Comparison of ENCODE assay signal across 18 mouse cellular contexts in genomic region chr11:97833352-97833751, GRCm38 (mm10). TPM values are rescaled to one million over a fixed set of nuclear protein-coding genes. Genes with fewer than 3 reads are reported as not detected.
DNase-seq lines count a peak whose midpoint lies in the region; ATAC-seq and TF ChIP-seq lines count a peak whose summit lies in the region.
"Had no signal": no experiment of that assay in that cellular context is flagged by ENCODE, and none has a peak within 500 bp of the region (broad histone marks: within the 10 kb centered on the region; RNA-seq: fewer than 3 reads in every experiment).

No protein-coding gene starts in this region.

- no peak for TF ChIP-seq CTCF in lung, adult 2 months (IDR thresholded peaks at IDR 0.05; ENCODE audit: insufficient read depth, low read length)

- 0 out of 2 replicates have a peak overlapping the region, but pooled peaks have one; percentile 12 for H3K27ac ChIP-seq in hindbrain, embryonic 10.5 days
- H3K27ac ChIP-seq in hindbrain, embryonic 14.5 days = no peak overlapping the region
- H3K27ac ChIP-seq: embryonic facial prominence, embryonic 13.5 days; forebrain, embryonic 12.5 days; heart, embryonic 10.5 days; hindbrain, embryonic 13.5 days; intestine, embryonic 15.5 days had no signal

- peak; percentile 8 for DNase-seq in cerebellum, adult 9-10 months
- DNase-seq in cerebellum, adult 8-10 months = no peak
- DNase-seq in hindbrain, embryonic 10.5 days (ENCODE audit: low spot score) = no peak
- no peak for DNase-seq in hindbrain, embryonic 14.5 days (ENCODE audit: low spot score)
- DNase-seq in lung, postnatal 10 days = peak; percentile 3
- no peak for DNase-seq in lung, adult 2 months
- DNase-seq: adrenal gland, adult 2 months; adrenal gland, postnatal 25 days; cerebellum, postnatal 36 days; gastrocnemius, postnatal 10 days; heart, postnatal 4 days had no signal

- peaks cover 78% of the 10 kb centered on the region for H3K36me3 ChIP-seq in hindbrain, embryonic 10.5 days
- peaks cover 81% of the 10 kb centered on the region for H3K36me3 ChIP-seq in hindbrain, embryonic 14.5 days (replicated peaks; ENCODE audit: control insufficient read depth, insufficient read depth)

- no peaks in the 10 kb centered on the region; the same call in 1 of the 2 replicates for H3K4me1 ChIP-seq in hindbrain, embryonic 10.5 days (replicated peaks)
- H3K4me1 ChIP-seq in hindbrain, embryonic 14.5 days (replicated peaks; ENCODE audit: control insufficient read depth, insufficient read depth, low read length) = no peaks in the 10 kb centered on the region
- peaks cover 6% of the 10 kb centered on the region; the same call in 1 of the 2 replicates for H3K4me1 ChIP-seq in lung, adult 2 months (ENCODE audit: control insufficient read depth, insufficient read depth, low read length)
- H3K4me1 ChIP-seq: embryonic facial prominence, embryonic 13.5 days; forebrain, embryonic 12.5 days; hindbrain, embryonic 13.5 days; intestine, embryonic 15.5 days had no signal

- no peak overlapping the region for H3K9ac ChIP-seq in hindbrain, embryonic 14.5 days
- H3K9ac ChIP-seq: embryonic facial prominence, embryonic 13.5 days; forebrain, embryonic 12.5 days; intestine, embryonic 15.5 days had no signal

- H3K9me3 ChIP-seq in hindbrain, embryonic 10.5 days = no peaks in the 10 kb centered on the region
- no peaks in the 10 kb centered on the region for H3K9me3 ChIP-seq in hindbrain, embryonic 14.5 days (ENCODE audit: control insufficient read depth, low read length)
- H3K9me3 ChIP-seq: embryonic facial prominence, embryonic 13.5 days; forebrain, embryonic 12.5 days; heart, embryonic 10.5 days; hindbrain, embryonic 13.5 days; intestine, embryonic 15.5 days had no signal

- no peak for TF ChIP-seq POLR2A in lung, adult 2 months (IDR thresholded peaks at IDR 0.05; ENCODE audit: borderline replicate concordance, extremely low read depth, low read depth, low read length)

- no peak overlapping the region for H3K4me3 ChIP-seq in hindbrain, embryonic 10.5 days
- H3K4me3 ChIP-seq in hindbrain, embryonic 14.5 days (replicated peaks; ENCODE audit: low read length) = no peak overlapping the region
- H3K4me3 ChIP-seq in lung, adult 2 months (replicated peaks; ENCODE audit: extremely low read depth, low read depth, low read length) = no peak overlapping the region
- H3K4me3 ChIP-seq: embryonic facial prominence, embryonic 13.5 days; forebrain, embryonic 12.5 days; heart, embryonic 10.5 days; hindbrain, embryonic 13.5 days; intestine, embryonic 15.5 days had no signal

- 75% methylated on average over 15 of the region's 15 CpGs for WGBS in hindbrain, embryonic 10.5 days
- 74% methylated on average over 15 of the region's 15 CpGs for WGBS in hindbrain, embryonic 14.5 days
- WGBS in lung, adult 2 months = 70% methylated on average over 15 of the region's 15 CpGs

- no peak for ATAC-seq in hindbrain, embryonic 14.5 days (ENCODE audit: low FRiP score)
- ATAC-seq: forebrain, embryonic 16.5 days; intestine, embryonic 15.5 days had no signal

- no peak overlapping the region for H3K4me2 ChIP-seq in hindbrain, embryonic 14.5 days (replicated peaks)
- H3K4me2 ChIP-seq: embryonic facial prominence, embryonic 13.5 days; forebrain, embryonic 12.5 days; hindbrain, embryonic 13.5 days; intestine, embryonic 15.5 days had no signal

- no peaks in the 10 kb centered on the region for H3K27me3 ChIP-seq in hindbrain, embryonic 10.5 days (ENCODE audit: insufficient read depth, poor library complexity, severe bottlenecking)
- no peaks in the 10 kb centered on the region for H3K27me3 ChIP-seq in hindbrain, embryonic 14.5 days (ENCODE audit: control insufficient read depth, insufficient read depth, low read length)
- H3K27me3 ChIP-seq: embryonic facial prominence, embryonic 13.5 days; forebrain, embryonic 12.5 days; hindbrain, embryonic 13.5 days; intestine, embryonic 15.5 days had no signal

RNA-seq across cellular contexts. Expression of gene B230217C12Rik, which starts 7.2 kb away (rescaled TPM):
- 10.0 and 12.3 TPM in 2 replicates for polyA plus RNA-seq in hindbrain, embryonic 10.5 days (2016; fragmentation: Nextera tagmentation; extraction: Ambion mirVana)
- 38.2 and 38.8 TPM in 2 replicates for polyA plus RNA-seq in hindbrain, embryonic 14.5 days (2014; fragmentation: Nextera tagmentation; extraction: Ambion mirVana)
- 2.8 and 4.5 TPM in 2 replicates for polyA plus RNA-seq in lung, adult 2 months (2012; rRNA removed)

RNA-seq across cellular contexts. Expression of gene Lasp1, which starts 34.6 kb away (rescaled TPM):
- 77.7 and 90.1 TPM in 2 replicates for polyA plus RNA-seq in hindbrain, embryonic 10.5 days (2016; fragmentation: Nextera tagmentation; extraction: Ambion mirVana)
- 110 and 126 TPM in 2 replicates for polyA plus RNA-seq in hindbrain, embryonic 14.5 days (2014; fragmentation: Nextera tagmentation; extraction: Ambion mirVana)
- polyA plus RNA-seq in lung, adult 2 months (2012; rRNA removed) = 120 and 137 TPM in 2 replicates

RNA-seq across cellular contexts. Expression of gene Fbxo47, which starts 50.6 kb away (rescaled TPM):
- 0.73 and 1.0 TPM in 2 replicates for polyA plus RNA-seq in hindbrain, embryonic 10.5 days (2016; fragmentation: Nextera tagmentation; extraction: Ambion mirVana)
- polyA plus RNA-seq in hindbrain, embryonic 14.5 days (2014; fragmentation: Nextera tagmentation; extraction: Ambion mirVana) = 0.37 and 0.72 TPM in 2 replicates
- polyA plus RNA-seq in lung, adult 2 months (2012; rRNA removed) = 0.16 and 0.36 TPM in 2 replicates
- polyA plus RNA-seq: adrenal gland, adult 2 months had no signal

RNA-seq across cellular contexts. Expression of gene Rpl23, which starts 51.1 kb away (rescaled TPM):
- 381 and 439 TPM in 2 replicates for polyA plus RNA-seq in hindbrain, embryonic 10.5 days (2016; fragmentation: Nextera tagmentation; extraction: Ambion mirVana)
- polyA plus RNA-seq in hindbrain, embryonic 14.5 days (2014; fragmentation: Nextera tagmentation; extraction: Ambion mirVana) = 324 and 419 TPM in 2 replicates
- polyA plus RNA-seq in lung, adult 2 months (2012; rRNA removed) = 81.7 and 95.5 TPM in 2 replicates

RNA-seq across cellular contexts. Expression of gene 1700001P01Rik, which starts 57.6 kb away (rescaled TPM):
- 0.37 and 0.80 TPM in 2 replicates for polyA plus RNA-seq in hindbrain, embryonic 10.5 days (2016; fragmentation: Nextera tagmentation; extraction: Ambion mirVana)
- polyA plus RNA-seq in hindbrain, embryonic 14.5 days (2014; fragmentation: Nextera tagmentation; extraction: Ambion mirVana) = 0.68 TPM in 1 of 2 replicates, not detected in the other
- 0.22 TPM in 1 of 2 replicates, not detected in the other for polyA plus RNA-seq in lung, adult 2 months (2012; rRNA removed)
- polyA plus RNA-seq: adrenal gland, adult 2 months; heart, embryonic 14.5 days had no signal

Comparison
In these comparisons a context has a peak if more than half of its experiments do, and no peak if none do; other contexts are left out.
1. DNase-seq: peak in cerebellum, adult 9-10 months (single experiment) and lung, postnatal 10 days (single experiment); none in cerebellum, adult 8-10 months (single experiment), hindbrain, embryonic 10.5 days (single experiment), hindbrain, embryonic 14.5 days (single experiment) and lung, adult 2 months (single experiment).